Mouse (Mus musculus) thymus, adult 2 months (tissue): ENCODE measurements around the gene Kif7.

Experiments used
- CTCF ChIP-seq: fragments of 200-500 bp; IDR thresholded peaks from 2 replicates; pipeline ENCODE4 v1.5.1; 2012; ENCODE audit warnings: mild to moderate bottlenecking, control low read depth, low read length, moderate library complexity, borderline replicate concordance; ENCODE audit not compliant: control insufficient read depth, poor library complexity, insufficient read depth; ENCODE audit errors: extremely low read depth
- POLR2A ChIP-seq: fragments of 200-500 bp; IDR thresholded peaks from 2 replicates; pipeline ENCODE4 v1.6.1; 2012; ENCODE audit warnings: mild to moderate bottlenecking, low read length, control low read depth, moderate library complexity; ENCODE audit not compliant: control insufficient read depth, poor library complexity, insufficient read depth; ENCODE audit errors: extremely low read depth

DNA sequence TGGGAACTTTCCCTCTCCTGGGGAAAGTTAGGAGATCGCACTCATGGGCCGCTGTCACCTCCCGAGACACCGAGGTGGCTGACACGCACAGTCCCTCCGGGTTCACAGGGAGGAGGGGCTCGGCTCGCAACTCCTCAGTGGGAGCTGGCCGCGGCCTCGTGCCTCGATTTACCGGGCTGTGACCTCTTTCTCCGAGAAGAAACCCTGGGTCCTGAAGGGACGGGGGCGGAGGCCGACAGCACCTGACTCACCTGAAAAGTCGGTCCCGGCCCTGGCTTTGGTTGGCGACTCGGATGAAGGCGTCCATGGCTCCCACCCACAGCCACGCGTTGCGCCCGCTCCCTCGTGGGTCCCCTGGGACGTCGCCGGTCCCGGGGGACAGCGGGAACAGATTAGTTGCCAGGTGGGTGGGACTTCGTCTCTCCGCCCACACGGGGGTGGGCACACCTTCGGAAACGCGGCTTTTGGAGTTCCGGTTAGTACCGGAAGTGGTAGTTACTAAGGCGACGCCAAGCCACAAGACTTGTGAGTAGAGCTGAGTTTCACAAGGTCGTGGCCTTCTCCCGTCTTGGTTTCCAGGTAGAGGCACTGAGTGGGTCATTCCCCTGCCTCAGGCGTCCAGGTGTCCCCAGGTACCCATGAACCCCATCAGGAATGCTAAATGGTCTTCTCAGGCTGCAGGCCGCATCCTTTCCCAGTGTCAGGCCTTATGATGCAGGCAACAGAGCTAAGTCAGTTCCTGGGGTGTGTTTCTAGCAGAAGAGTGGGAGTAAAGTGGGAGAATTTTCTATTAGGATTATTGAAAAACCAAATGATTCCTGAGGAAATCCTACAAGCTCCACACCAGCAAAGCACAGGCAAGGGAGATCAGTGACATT is 27.4 kb upstream of the Kif7 start, which contains the start of the genes Pex11a and Wdr93:
- TF ChIP-seq POLR2A (no peak), CTCF (no peak)
